Mouse (Mus musculus) cortical plate, adult 2 months (tissue): Measurements from ENCODE around the gene Slc2a13.

Experiments
- CTCF ChIP-seq: fragments of 200-500 bp; IDR thresholded peaks from 2 replicates; pipeline ENCODE4 v1.5.1; 2011; ENCODE audit warnings: mild to moderate bottlenecking, control low read depth, low read length; ENCODE audit not compliant: insufficient read depth; ENCODE audit errors: extremely low read depth
- POLR2A ChIP-seq: fragments of 200-500 bp; IDR thresholded peaks from 2 replicates; pipeline ENCODE4 v1.6.1; 2011; ENCODE audit warnings: mild to moderate bottlenecking, low read length, control low read depth; ENCODE audit not compliant: insufficient read depth; ENCODE audit errors: extremely low read depth

GRCm38 (mm10) chr15:91597290-91597689, 24.2 kb upstream of the Slc2a13 start:
- TF ChIP-seq POLR2A (no peak), CTCF (no peak)
